Mouse (Mus musculus) frontal cortex, postnatal 36 days (tissue): ENCODE data around the gene Supt16.

Experiments
- DNase-seq, 2 experiments: peaks; one replicate each; pipeline ENCODE4 v3.0.0; 2022; ENCODE audit warnings: low spot score in 2 of 2

The Supt16 gene

GRCm38 (mm10) chr14:52197156-52197878, at the start of gene Supt16:
TSS of gene Supt16 (minus strand) at chr14:52197416.
- DNase-seq: peak; percentile 77 to 83

- DNase-seq: no peak
Measured at GRCm38 (mm10) chr14:52246129-52246528, 48.9 kb upstream of the Supt16 start.

GRCm38 (mm10) chr14:52244690-52245042, 47.5 kb upstream of the Supt16 start:
- DNase-seq: no peak

- DNase-seq: peak; percentile 99
Measured at GRCm38 (mm10) chr14:52244041-52244689, 46.9 kb upstream of the Supt16 start.

- no peak for DNase-seq
Measured at GRCm38 (mm10) chr14:52236216-52236615, 39.0 kb upstream of the Supt16 start.

- DNase-seq: no peak
Measured at GRCm38 (mm10) chr14:52235165-52235564, 37.9 kb upstream of the Supt16 start.

- DNase-seq: no peak
Measured at GRCm38 (mm10) chr14:52232249-52232648, 35.0 kb upstream of the Supt16 start.

GRCm38 (mm10) chr14:52225972-52226371, 28.8 kb upstream of the Supt16 start:
- no peak for DNase-seq

GRCm38 (mm10) chr14:52217261-52217660, 20.0 kb upstream of the Supt16 start:
- no peak for DNase-seq

GRCm38 (mm10) chr14:52199412-52199811, 2.2 kb upstream of the Supt16 start:
- DNase-seq: no peak

GRCm38 (mm10) chr14:52198141-52198540, 925 bp upstream of the Supt16 start:
- DNase-seq: no peak

GRCm38 (mm10) chr14:52196230-52197155, 723 bp downstream of the Supt16 start:
- DNase-seq: no peak

GRCm38 (mm10) chr14:52195691-52196090, 1.5 kb downstream of the Supt16 start:
- peak in 1 of 2 experiments; percentile 21 for DNase-seq

- no peak for DNase-seq
Measured at GRCm38 (mm10) chr14:52190740-52191359, 6.4 kb downstream of the Supt16 start.

GRCm38 (mm10) chr14:52189519-52189918, 7.7 kb downstream of the Supt16 start:
- DNase-seq: no peak

GRCm38 (mm10) chr14:52188788-52189187, 8.4 kb downstream of the Supt16 start:
- no peak for DNase-seq

GRCm38 (mm10) chr14:52166571-52166970, 30.6 kb downstream of the Supt16 start:
- DNase-seq: no peak

- no peak for DNase-seq
Measured at GRCm38 (mm10) chr14:52160911-52161310, 36.3 kb downstream of the Supt16 start.

- no peak for DNase-seq
Measured at GRCm38 (mm10) chr14:52155008-52155407, 42.2 kb downstream of the Supt16 start.

GRCm38 (mm10) chr14:52152613-52153012, 44.6 kb downstream of the Supt16 start:
- DNase-seq: no peak

- peak; percentile 45 to 51 for DNase-seq
Measured at GRCm38 (mm10) chr14:52152179-52152578, 45.0 kb downstream of the Supt16 start.

- no peak for DNase-seq
Measured at GRCm38 (mm10) chr14:52149888-52150287, 47.3 kb downstream of the Supt16 start.
